Mouse (Mus musculus) activated CD4-positive, CD25-positive, alpha-beta regulatory T cell, adult 4 months (primary cell): ENCODE data around the gene Rars. TPM values are rescaled to one million over a fixed set of nuclear protein-coding genes. Genes with fewer than 3 reads are reported as not detected.
A peak's percentile ranks its signal among the peaks of the same experiment; 100 is the strongest.

Experiments used
- ATAC-seq: one replicate; pipeline ENCODE4 v1.8.0; 2017
- polyA plus RNA-seq, 2 experiments: library from polyadenylated mRNA; unstranded; fragments of 100-300 nt; shearing (Covaris generic); gene quantifications; one replicate each; pipeline ENCODE4 v1.2.1; 2017

Gene Rars
- polyA plus RNA-seq, 2 experiments from 2014 or later = 69.3 to 75.2 TPM

DNA sequence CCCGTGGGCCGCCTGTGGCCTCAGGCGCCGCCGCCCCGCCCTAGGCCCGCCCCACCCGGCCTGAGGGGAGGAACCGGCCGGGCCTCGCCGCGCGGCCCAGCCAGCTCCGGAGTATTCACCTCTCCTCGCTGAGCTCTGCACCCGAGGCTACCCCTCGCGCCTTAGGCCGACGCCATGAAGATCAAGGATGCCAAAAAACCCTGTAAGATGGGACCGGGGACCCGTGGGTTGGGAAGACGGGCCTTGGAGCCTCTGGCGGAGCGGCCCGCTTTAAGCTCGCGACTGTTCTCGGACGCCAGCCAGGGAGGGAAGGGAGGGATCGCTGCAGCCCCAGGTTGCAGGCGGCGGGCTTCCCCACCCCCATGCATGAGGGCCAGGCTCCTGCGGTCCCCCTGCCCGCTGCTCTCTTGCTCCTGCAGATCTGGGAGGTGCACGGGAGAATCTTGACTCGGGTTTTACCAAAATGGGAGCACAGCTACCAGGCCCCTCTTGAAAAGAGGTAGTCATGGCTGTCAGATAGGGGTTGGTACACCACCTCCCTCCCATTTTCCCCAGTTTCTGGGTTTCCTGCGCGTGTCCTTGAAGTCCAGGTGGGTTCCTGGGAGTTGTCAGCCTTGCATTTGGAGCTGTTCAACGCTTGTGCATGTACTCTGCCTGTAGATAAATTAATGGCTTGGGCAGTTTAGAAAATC, 64.4 kb downstream of the Rars start:
- peak; percentile 24 for ATAC-seq

DNA sequence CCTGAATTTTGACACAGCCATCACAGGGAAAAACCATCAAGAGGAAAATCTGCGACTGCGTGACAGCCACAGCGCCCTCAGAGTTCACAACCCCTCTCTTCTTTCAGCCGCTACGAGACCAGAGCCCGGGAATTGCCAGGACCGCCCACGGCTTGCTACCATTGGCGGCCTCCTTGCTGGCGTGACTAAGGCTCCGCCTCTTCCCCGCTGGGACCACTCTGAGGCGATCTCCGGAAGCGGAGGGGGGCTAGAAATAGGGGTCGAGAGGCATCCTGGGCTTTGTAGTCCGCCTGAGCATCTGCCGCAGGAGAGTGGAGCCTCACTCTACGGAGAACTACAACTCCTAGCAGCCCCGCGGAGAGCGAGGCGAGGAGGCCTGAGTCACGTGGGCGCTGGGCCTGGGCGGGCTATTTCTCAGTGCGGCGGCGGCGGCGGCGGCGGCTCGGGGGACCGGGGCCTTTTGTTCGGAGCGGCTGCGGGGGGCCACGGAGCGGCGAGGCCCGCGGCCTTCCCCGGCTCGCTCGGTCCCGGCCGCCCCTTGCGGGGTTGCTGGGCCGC, 65.0 kb downstream of the Rars start, which contains the start of gene Pank3:
Pank3 (plus strand) TSS at position 297 of the 558 bp plus-strand sequence.
- ATAC-seq = peak; percentile 99

DNA sequence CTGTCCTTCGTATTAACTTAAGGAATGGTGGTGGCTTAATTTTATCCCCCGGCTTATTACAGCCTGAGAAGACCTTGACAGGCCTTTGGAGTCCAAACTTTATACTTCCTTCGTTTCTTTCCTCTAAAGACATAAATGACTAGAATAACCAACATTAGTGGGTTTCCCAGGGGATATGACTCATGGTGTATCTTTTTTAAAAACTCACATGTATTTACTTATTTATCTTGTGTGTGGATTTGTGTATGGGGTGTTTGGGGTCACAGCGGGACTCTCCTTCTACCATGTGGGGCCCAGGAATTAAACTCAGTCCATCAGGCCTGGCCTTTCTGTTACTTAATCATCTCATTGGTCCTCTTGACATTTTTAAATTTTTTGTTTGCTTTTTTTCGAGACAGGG, 67.5 kb downstream of the Rars start:
- ATAC-seq = no peak

DNA sequence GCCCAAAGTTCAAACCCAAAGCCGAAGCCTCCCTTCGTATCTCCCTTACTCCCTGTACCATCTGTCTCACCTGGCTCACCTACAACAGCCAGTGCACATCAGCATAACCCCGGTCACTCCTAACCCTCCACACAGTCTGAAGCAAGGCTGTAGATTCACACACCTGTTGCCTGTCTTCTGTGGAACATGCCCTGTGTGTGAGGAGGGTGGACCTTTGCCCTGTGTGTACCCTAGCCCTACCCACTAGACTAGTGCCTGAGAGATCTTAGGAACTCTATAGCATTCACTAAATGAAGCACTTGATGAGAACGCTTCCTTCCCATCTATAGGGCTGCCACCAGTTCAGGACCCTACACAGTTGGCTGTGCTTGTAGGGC, 73.7 kb downstream of the Rars start:
- no peak for ATAC-seq

DNA sequence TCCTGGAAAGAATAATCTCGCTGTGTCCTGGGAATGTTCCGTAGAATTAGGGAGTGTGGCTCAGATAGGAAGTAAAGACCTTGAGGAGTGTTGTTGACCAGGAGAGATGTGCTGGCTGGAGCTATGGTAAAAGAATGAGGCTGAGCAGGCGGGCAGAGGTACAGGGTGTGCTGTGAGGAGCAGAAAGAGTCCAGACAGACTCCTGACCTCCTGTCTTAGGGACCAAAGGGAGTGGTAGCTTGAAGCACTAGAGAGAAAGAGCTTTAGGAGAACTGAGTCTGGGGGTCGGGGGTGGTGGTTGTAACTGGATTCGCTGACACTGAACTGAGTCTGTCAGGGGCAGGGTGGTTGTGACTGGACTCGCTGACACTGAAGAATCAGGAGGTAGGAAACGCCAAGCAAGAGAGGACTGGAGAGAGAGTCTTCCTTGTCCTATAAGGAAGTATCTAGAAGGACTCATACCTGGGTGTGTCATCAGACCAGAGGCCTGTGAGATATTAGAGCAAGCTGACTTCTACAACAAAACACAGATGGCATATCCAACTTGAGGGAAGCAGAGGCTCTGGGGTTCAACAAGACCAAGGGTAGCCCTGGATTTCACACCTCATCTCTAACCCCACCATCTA, 74.2 kb downstream of the Rars start:
- no peak for ATAC-seq

Other genes starting within 250 kb of the Rars start
- 1 to 10 TPM; 7.7 to 8.5 TPM for gene Pank3, start 65.0 kb downstream of the Rars start, polyA plus RNA-seq
- gene Fbll1, start 35.6 kb downstream of the Rars start, polyA plus RNA-seq = not detected
- not detected for gene Wwc1, start 146.0 kb upstream of the Rars start, polyA plus RNA-seq